Mouse (Mus musculus) monocyte, adult 2 months (primary cell): ENCODE measurements around the gene Ankrd28.

ENCODE experiments used
- DNase-seq, 2 experiments: peaks; one replicate each; pipeline ENCODE4 v3.0.0; 2022; ENCODE audit warnings: low spot score in 2 of 2, low read depth in 1 of 2

The Ankrd28 gene

GRCm38 (mm10) chr14:31666931-31667705 is 163.3 kb downstream of the Ankrd28 start:
- DNase-seq = no peak

- DNase-seq = no peak
These were observed 164.9 kb downstream of the Ankrd28 start for GRCm38 (mm10) chr14:31665566-31665940.

GRCm38 (mm10) chr14:31664903-31665565 is 165.4 kb downstream of the Ankrd28 start:
- DNase-seq = peak in 1 of 2 experiments; percentile 34

- DNase-seq = no peak
These were observed 166.2 kb downstream of the Ankrd28 start for GRCm38 (mm10) chr14:31664100-31664902.

DNA sequence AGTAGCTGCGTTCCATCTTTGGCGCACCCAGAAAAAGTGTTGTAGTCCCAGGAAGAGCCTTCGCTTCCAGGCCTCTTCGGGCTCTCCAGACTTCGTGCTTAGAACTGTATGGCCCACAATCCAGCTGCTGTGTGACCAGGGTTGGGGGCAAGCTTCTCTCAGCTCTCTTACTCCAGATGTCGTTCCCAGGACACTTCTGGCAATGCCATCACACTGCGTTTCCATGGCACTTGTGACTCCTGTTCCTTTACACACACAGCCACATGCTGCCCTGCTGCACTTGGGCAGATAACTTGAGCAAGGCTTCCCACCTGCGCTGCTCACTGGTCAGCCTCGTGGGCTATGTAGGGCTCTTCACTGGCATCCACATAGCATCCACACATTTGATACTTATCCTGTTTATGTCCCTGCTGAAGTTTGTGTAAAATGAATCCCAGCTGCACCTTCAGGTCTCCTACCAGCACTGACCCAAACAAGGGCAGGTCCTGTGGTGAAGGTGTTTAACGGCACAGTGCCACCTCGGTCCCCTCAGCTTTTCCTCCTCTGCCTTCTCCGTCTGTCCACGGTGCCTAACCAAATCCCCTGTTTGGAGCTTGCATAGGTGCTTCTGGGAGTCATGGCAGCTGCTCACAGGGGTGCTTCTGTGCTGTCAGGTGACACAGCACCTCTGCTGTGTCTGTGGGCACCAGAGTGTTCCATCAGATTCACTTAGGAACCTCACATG is 166.9 kb downstream of the Ankrd28 start:
- DNase-seq = no peak

GRCm38 (mm10) chr14:31662555-31663211 is 167.8 kb downstream of the Ankrd28 start:
- no peak for DNase-seq

DNA sequence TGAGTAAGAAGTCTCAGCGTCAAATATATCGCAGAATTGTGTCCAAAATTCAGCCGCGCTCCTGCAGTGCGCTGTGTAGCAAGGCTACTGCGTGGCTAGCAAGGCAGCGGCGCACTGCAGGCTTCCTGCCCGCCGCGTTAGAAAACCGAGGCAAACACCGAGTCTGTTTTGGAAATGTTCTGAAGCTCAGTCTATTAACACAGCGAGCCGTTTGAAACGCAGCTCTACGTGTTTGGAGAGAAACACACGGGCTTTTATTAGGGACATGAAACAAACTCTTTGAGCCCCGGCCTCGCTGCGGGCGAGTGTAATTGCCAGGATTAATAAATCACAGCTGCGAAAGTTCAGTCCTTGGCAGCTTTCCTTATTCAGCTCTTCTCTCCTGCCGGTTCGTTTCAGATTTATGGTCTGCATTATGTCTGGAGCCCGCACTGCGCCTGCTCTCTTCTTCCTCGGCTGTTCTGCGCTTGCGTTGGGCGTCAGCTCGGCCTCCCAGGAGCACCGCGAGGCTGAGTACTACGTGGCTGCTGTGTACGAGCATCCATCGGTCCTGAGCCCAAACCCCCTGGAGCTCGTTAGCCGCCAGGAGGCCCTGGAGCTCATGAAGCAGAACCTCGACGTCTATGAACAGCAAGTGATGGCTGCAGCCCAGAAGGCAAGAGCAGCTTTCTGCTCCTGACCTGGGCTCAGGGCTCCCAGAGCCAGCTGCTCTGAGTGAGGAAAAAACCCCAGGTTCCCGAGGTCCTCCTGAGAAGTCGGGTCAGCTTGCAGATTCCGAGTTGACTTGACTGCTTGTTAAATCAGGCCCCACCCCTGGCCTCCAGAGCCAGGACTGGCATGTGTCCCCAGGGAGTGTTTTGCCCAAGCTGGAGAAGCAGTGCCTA is 168.5 kb downstream of the Ankrd28 start:
- DNase-seq = no peak

GRCm38 (mm10) chr14:31660312-31661093 is 169.9 kb downstream of the Ankrd28 start:
- DNase-seq = no peak

GRCm38 (mm10) chr14:31659501-31660181 is 170.8 kb downstream of the Ankrd28 start:
- DNase-seq = no peak

DNA sequence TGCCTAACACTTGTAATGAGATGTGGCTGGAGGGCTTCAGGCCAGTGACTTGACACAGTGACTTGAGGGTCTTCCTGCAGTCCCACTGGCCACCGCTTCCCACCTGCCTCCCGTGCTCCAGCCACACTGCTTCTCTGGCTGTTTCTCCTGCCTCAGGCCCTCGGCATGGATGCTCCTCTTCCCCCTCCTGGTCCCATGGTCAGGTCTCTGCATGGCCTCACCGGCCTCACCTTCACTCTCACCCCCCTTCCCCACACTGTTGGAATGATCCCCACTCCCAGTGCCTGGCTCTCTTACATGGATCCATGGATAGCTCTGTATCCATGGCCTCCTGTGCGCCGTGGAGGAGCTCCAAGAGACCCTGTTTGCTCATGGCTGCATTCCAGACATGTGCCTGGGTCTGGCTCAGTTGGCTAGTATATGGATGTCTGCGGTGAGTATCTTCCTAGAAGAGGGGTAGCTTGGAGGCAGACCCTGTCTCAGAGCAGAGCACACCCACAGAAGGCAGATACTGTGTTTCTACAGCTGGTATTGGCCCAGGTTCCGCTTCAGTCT is 172.2 kb downstream of the Ankrd28 start:
- no peak for DNase-seq

- peak in 1 of 2 experiments; percentile 39 for DNase-seq
These were observed 173.4 kb downstream of the Ankrd28 start for GRCm38 (mm10) chr14:31656857-31657645.

DNA sequence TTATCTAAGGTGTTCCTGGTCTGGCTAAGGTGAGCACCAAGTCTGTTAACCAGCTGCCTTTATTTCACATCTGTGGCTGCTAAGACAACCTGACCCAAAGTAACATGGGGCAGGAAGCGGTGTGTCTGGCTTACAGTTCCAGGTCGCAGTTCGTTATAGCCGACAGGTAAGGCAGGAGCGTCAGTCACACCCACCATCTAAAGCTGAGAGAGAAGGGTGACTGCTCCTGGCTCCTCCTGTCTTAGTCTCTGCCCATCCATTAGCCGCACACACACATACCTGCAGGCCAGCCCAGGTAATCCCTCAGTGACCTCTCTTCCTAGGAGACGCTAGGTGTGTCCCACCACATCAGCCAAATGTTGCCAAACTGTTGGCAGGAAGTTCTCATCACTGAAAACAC is 174.1 kb downstream of the Ankrd28 start:
- no peak for DNase-seq

GRCm38 (mm10) chr14:31655406-31655805 is 175.0 kb downstream of the Ankrd28 start:
- DNase-seq = no peak

- no peak for DNase-seq
These were observed 175.6 kb downstream of the Ankrd28 start for GRCm38 (mm10) chr14:31654816-31655215.

DNA sequence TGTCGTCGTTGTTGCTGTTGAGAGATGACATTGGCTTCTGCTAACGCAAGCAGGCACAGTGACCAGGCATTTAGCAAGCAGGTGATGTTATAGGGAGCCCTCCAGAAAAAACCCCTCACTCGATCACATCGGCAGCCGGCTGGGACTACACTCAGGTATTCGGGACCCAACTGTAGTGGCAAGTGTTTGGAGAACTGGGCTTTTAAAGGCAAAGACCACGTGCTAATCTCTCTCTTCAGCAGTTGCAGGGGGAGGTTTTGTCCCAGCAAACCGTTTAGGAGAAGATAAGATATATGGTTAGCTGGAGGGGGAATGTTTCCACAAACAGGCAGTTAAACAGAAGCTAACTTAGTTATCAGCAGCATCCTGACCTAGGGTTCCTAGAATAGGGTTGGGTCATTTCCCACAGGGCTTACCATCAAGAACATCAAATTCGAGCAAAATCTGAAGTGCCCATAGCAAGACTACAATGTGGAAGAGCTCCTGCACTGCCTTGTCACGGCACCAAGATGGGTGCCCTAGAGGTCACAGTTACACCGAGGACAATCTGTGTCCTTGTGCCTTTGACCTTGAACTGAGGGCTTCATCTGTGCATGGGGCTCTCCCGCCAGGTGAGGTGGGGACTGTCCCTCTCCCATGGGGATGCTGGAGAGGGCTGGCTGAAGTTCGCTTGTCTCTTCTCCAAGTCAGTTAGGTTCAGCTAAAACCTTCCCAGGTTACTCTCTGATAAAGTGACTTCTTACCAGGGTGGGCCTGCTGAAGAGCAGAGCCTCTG is 177.2 kb downstream of the Ankrd28 start:
- DNase-seq = no peak

GRCm38 (mm10) chr14:31652624-31653023 is 177.8 kb downstream of the Ankrd28 start:
- no peak for DNase-seq
